Mouse (Mus musculus): ENCODE results near the gene Adgra3. TPM values are rescaled to one million over a fixed set of nuclear protein-coding genes. Genes with fewer than 3 reads are reported as not detected.
A peak's percentile ranks its signal among the peaks of the same experiment; 100 is the strongest.

Adgra3 gene
- polyA plus RNA-seq, 1 experiment from 2014 or later, result 34.5 TPM

GRCm38 (mm10) chr5:49999764-50000163, 59.0 kb downstream of the Adgra3 start:
- H3K27ac ChIP-seq, result no peak overlapping the region
- no peak for ATAC-seq (ENCODE audit: insufficient number of reproducible peaks, low FRiP score, low TSS enrichment, low read depth)
- 81% methylated on average over 9 of the region's 9 CpGs for WGBS
- no peak overlapping the region for H3K9ac ChIP-seq
- no peak overlapping the region for H3K4me2 ChIP-seq
- H3K4me1 ChIP-seq, result 0 out of 2 replicates have a peak, but pooled peaks cover 4% of the 10 kb centered on the region
- H3K27me3 ChIP-seq, result no peaks in the 10 kb centered on the region
- H3K9me3 ChIP-seq, result no peaks in the 10 kb centered on the region
- H3K36me3 ChIP-seq, result peaks cover 17% of the 10 kb centered on the region; the same call in 1 of the 2 replicates
- no peak overlapping the region for H3K4me3 ChIP-seq

- no peak overlapping the region for H3K4me3 ChIP-seq
- ATAC-seq (ENCODE audit: insufficient number of reproducible peaks, low FRiP score, low TSS enrichment, low read depth), result no peak
- H3K4me2 ChIP-seq, result no peak overlapping the region
- H3K27ac ChIP-seq, result no peak overlapping the region
- peaks cover 16% of the 10 kb centered on the region for H3K36me3 ChIP-seq
- H3K9me3 ChIP-seq, result no peaks in the 10 kb centered on the region
- no peaks in the 10 kb centered on the region for H3K27me3 ChIP-seq
- H3K4me1 ChIP-seq, result peaks cover 7% of the 10 kb centered on the region; the same call in 1 of the 2 replicates
- WGBS, result 83% methylated on average over 6 of the region's 6 CpGs
- H3K9ac ChIP-seq, result no peak overlapping the region
These were observed 61.8 kb downstream of the Adgra3 start for GRCm38 (mm10) chr5:49997019-49997418.

GRCm38 (mm10) chr5:49996457-49996856, 62.3 kb downstream of the Adgra3 start:
- WGBS, result 45% methylated on average over 11 of the region's 11 CpGs
- ATAC-seq (ENCODE audit: insufficient number of reproducible peaks, low FRiP score, low TSS enrichment, low read depth), result no peak

GRCm38 (mm10) chr5:49990737-49991323, 68.0 kb downstream of the Adgra3 start:
- Histone ChIP-seq H3K4me3 (no peak overlapping the region), H3K27me3 (no peaks in the 10 kb centered on the region), H3K9ac (no peak overlapping the region), H3K4me1 (peaks cover 19% of the 10 kb centered on the region), H3K4me2 (no peak overlapping the region), H3K36me3 (peaks cover 17% of the 10 kb centered on the region), H3K9me3 (no peaks in the 10 kb centered on the region), H3K27ac (peak overlapping the region; percentile 73)
- peak; percentile 67 for ATAC-seq (ENCODE audit: insufficient number of reproducible peaks, low FRiP score, low TSS enrichment, low read depth)
- 68% methylated on average over 8 of the region's 8 CpGs for WGBS

More at GRCm38 (mm10) chr5:49996457-49996856, 62.3 kb downstream of the Adgra3 start:
- no peaks in the 10 kb centered on the region for H3K9me3 ChIP-seq
- H3K4me3 ChIP-seq, result no peak overlapping the region
- peaks cover 16% of the 10 kb centered on the region for H3K36me3 ChIP-seq
- no peak overlapping the region for H3K4me2 ChIP-seq
- H3K4me1 ChIP-seq, result peaks cover 11% of the 10 kb centered on the region
- H3K9ac ChIP-seq, result no peak overlapping the region
- no peak overlapping the region; the same call in 1 of the 2 replicates for H3K27ac ChIP-seq
- H3K27me3 ChIP-seq, result no peaks in the 10 kb centered on the region

GRCm38 (mm10) chr5:49988015-49988798, 70.6 kb downstream of the Adgra3 start:
- Histone ChIP-seq H3K27ac (no peak overlapping the region), H3K27me3 (no peaks in the 10 kb centered on the region), H3K4me3 (no peak overlapping the region), H3K4me1 (peaks cover 19% of the 10 kb centered on the region), H3K36me3 (peaks cover 36% of the 10 kb centered on the region), H3K4me2 (no peak overlapping the region), H3K9ac (no peak overlapping the region), H3K9me3 (no peaks in the 10 kb centered on the region)
- no peak for ATAC-seq (ENCODE audit: insufficient number of reproducible peaks, low FRiP score, low TSS enrichment, low read depth)
- 76% methylated on average over 10 of the region's 10 CpGs for WGBS

GRCm38 (mm10) chr5:49980727-49981126, 78.1 kb downstream of the Adgra3 start:
- Histone ChIP-seq H3K4me1 (peaks cover 3% of the 10 kb centered on the region; the same call in 1 of the 2 replicates), H3K4me3 (no peak overlapping the region), H3K9me3 (no peaks in the 10 kb centered on the region), H3K9ac (no peak overlapping the region), H3K27ac (no peak overlapping the region), H3K36me3 (peaks cover 33% of the 10 kb centered on the region), H3K27me3 (no peaks in the 10 kb centered on the region), H3K4me2 (no peak overlapping the region)
- 53% methylated on average over 5 of the region's 5 CpGs for WGBS
- ATAC-seq (ENCODE audit: insufficient number of reproducible peaks, low FRiP score, low TSS enrichment, low read depth), result no peak

- no peaks in the 10 kb centered on the region for H3K27me3 ChIP-seq
- H3K36me3 ChIP-seq, result peaks cover 40% of the 10 kb centered on the region
- H3K4me2 ChIP-seq, result no peak overlapping the region
- H3K27ac ChIP-seq, result no peak overlapping the region
- ATAC-seq (ENCODE audit: insufficient number of reproducible peaks, low FRiP score, low TSS enrichment, low read depth), result no peak
- no peak overlapping the region for H3K4me3 ChIP-seq
- H3K4me1 ChIP-seq, result peaks cover 3% of the 10 kb centered on the region; the same call in 1 of the 2 replicates
- no peaks in the 10 kb centered on the region for H3K9me3 ChIP-seq
- 87% methylated on average over 14 of the region's 14 CpGs for WGBS
- no peak overlapping the region for H3K9ac ChIP-seq
These were observed 79.6 kb downstream of the Adgra3 start for GRCm38 (mm10) chr5:49979246-49979645.

- WGBS, result 50% methylated on average over 2 of the region's 2 CpGs
- H3K36me3 ChIP-seq, result peaks cover 52% of the 10 kb centered on the region
- no peak overlapping the region for H3K9ac ChIP-seq
- H3K4me3 ChIP-seq, result no peak overlapping the region
- H3K4me2 ChIP-seq, result no peak overlapping the region
- no peak for ATAC-seq (ENCODE audit: insufficient number of reproducible peaks, low FRiP score, low TSS enrichment, low read depth)
- no peaks in the 10 kb centered on the region for H3K4me1 ChIP-seq
- no peaks in the 10 kb centered on the region for H3K27me3 ChIP-seq
- H3K9me3 ChIP-seq, result no peaks in the 10 kb centered on the region
- no peak overlapping the region for H3K27ac ChIP-seq
These were observed 82.8 kb downstream of the Adgra3 start for GRCm38 (mm10) chr5:49975971-49976370.

GRCm38 (mm10) chr5:49974211-49974610, 84.6 kb downstream of the Adgra3 start:
- no peak overlapping the region for H3K4me3 ChIP-seq
- no peak overlapping the region for H3K9ac ChIP-seq
- WGBS, result 90% methylated on average over 4 of the region's 4 CpGs
- H3K4me1 ChIP-seq, result no peaks in the 10 kb centered on the region
- no peak overlapping the region for H3K27ac ChIP-seq
- H3K9me3 ChIP-seq, result no peaks in the 10 kb centered on the region
- H3K27me3 ChIP-seq, result no peaks in the 10 kb centered on the region
- peaks cover 58% of the 10 kb centered on the region for H3K36me3 ChIP-seq
- no peak for ATAC-seq (ENCODE audit: insufficient number of reproducible peaks, low FRiP score, low TSS enrichment, low read depth)
- H3K4me2 ChIP-seq, result no peak overlapping the region

- peaks cover 61% of the 10 kb centered on the region for H3K36me3 ChIP-seq
These were observed 89.1 kb downstream of the Adgra3 start for GRCm38 (mm10) chr5:49969660-49970059.

GRCm38 (mm10) chr5:49967726-49968125, 91.1 kb downstream of the Adgra3 start:
- Histone ChIP-seq H3K9me3 (no peaks in the 10 kb centered on the region), H3K4me2 (no peak overlapping the region), H3K27me3 (no peaks in the 10 kb centered on the region), H3K36me3 (peaks cover 66% of the 10 kb centered on the region), H3K9ac (no peak overlapping the region), H3K4me1 (no peaks in the 10 kb centered on the region), H3K4me3 (no peak overlapping the region), H3K27ac (no peak overlapping the region)
- 87% methylated on average over 6 of the region's 6 CpGs for WGBS
- ATAC-seq (ENCODE audit: insufficient number of reproducible peaks, low FRiP score, low TSS enrichment, low read depth), result no peak

More at GRCm38 (mm10) chr5:49969660-49970059, 89.1 kb downstream of the Adgra3 start:
- no peaks in the 10 kb centered on the region for H3K27me3 ChIP-seq
- H3K4me3 ChIP-seq, result no peak overlapping the region
- no peaks in the 10 kb centered on the region for H3K9me3 ChIP-seq
- no peak overlapping the region for H3K9ac ChIP-seq
- no peak overlapping the region for H3K27ac ChIP-seq
- H3K4me2 ChIP-seq, result no peak overlapping the region
- H3K4me1 ChIP-seq, result no peaks in the 10 kb centered on the region
- no peak for ATAC-seq (ENCODE audit: insufficient number of reproducible peaks, low FRiP score, low TSS enrichment, low read depth)
- WGBS, result 92% methylated on average over 8 of the region's 8 CpGs

GRCm38 (mm10) chr5:49965810-49966209, 93.0 kb downstream of the Adgra3 start:
- no peak overlapping the region for H3K4me2 ChIP-seq
- no peaks in the 10 kb centered on the region for H3K4me1 ChIP-seq
- H3K36me3 ChIP-seq, result peaks cover 69% of the 10 kb centered on the region
- no peaks in the 10 kb centered on the region for H3K27me3 ChIP-seq
- no peak overlapping the region for H3K27ac ChIP-seq
- ATAC-seq (ENCODE audit: insufficient number of reproducible peaks, low FRiP score, low TSS enrichment, low read depth), result no peak
- no peak overlapping the region for H3K4me3 ChIP-seq
- H3K9ac ChIP-seq, result no peak overlapping the region
- no peaks in the 10 kb centered on the region for H3K9me3 ChIP-seq
- 86% methylated on average over 8 of the region's 8 CpGs for WGBS

Data from limb, embryonic 15.5 days (tissue).